Mouse (Mus musculus) forebrain, postnatal 0 days (tissue): ENCODE measurements around the gene Pbld2. TPM values are rescaled to one million over a fixed set of nuclear protein-coding genes. Genes with fewer than 3 reads are reported as not detected.
A peak's percentile ranks its signal among the peaks of the same experiment; 100 is the strongest.
"Not testable (repeated sequence)": the region's sequence is repeated elsewhere in the genome, so short reads cannot be mapped to it uniquely, and the experiment has no call there.

Source experiments
- ATAC-seq: fragments of 200-750 bp; cut with Nextera tagmentation; 2 replicates; pipeline ENCODE4 v1.8.0; 2017; ENCODE audit warnings: mild to moderate bottlenecking, moderate library complexity
- DNase-seq: peaks from one replicate; pipeline ENCODE4 v3.0.0-alpha.2; 2015
- H3K27ac ChIP-seq: fragments of 300-500 bp; sonication (generic); 2 replicates; pipeline ENCODE4 v1.5.1; 2014; ENCODE audit warnings: low read depth, mild to moderate bottlenecking, antibody characterized with exemption, low read length, moderate library complexity, mixed read lengths
- H3K27me3 ChIP-seq: fragments of 300-500 bp; sonication (generic); 2 replicates; pipeline ENCODE4 v1.6.1; 2014; ENCODE audit warnings: mild to moderate bottlenecking, low read length, mixed read lengths; ENCODE audit not compliant: insufficient read depth
- H3K36me3 ChIP-seq: fragments of 300-500 bp; sonication (generic); 2 replicates; pipeline ENCODE4 v1.6.1; 2014; ENCODE audit warnings: mild to moderate bottlenecking, moderate library complexity; ENCODE audit not compliant: insufficient read depth
- H3K4me1 ChIP-seq: fragments of 300-500 bp; sonication (generic); 2 replicates; pipeline ENCODE4 v1.6.1; 2014; ENCODE audit warnings: antibody characterized with exemption; ENCODE audit not compliant: insufficient read depth
- H3K4me2 ChIP-seq: fragments of 300-500 bp; sonication (generic); 2 replicates; pipeline ENCODE4 v1.6.1; 2014; ENCODE audit warnings: low read depth, mild to moderate bottlenecking, moderate library complexity
- H3K4me3 ChIP-seq: fragments of 300-500 bp; sonication (generic); 2 replicates; pipeline ENCODE4 v1.5.1; 2014; ENCODE audit warnings: low read depth, low read length, mixed read lengths
- H3K9ac ChIP-seq: fragments of 300-500 bp; sonication (generic); 2 replicates; pipeline ENCODE4 v1.6.1; 2014; ENCODE audit warnings: mild to moderate bottlenecking
- H3K9me3 ChIP-seq: fragments of 300-500 bp; sonication (generic); 2 replicates; pipeline ENCODE4 v1.6.1; 2016; ENCODE audit warnings: low read length
- CTCF ChIP-seq: sonication (generic); IDR thresholded peaks from 2 replicates; pipeline ENCODE4 v1.5.1; 2016; ENCODE audit warnings: antibody characterized with exemption, control low read depth, low read depth
- WGBS: fragments of 180-500 bp; shearing (Covaris S2); extraction: QIAGEN DNeasy Blood & Tissue Kit; methylation state at CpG from one replicate; pipeline ENCODE4 v1.1.7; 2014; 5-methylcytosine and 5-hydroxymethylcytosine counted together
- polyA plus RNA-seq: library from polyadenylated mRNA; unstranded; fragments of >200 nt; fragmentation: Nextera tagmentation; extraction: Ambion mirVana; gene quantifications from 2 replicates; pipeline ENCODE4 v1.2.1, GENCODE M21; 2015
- total RNA-seq: library from RNA; depleted of rRNA; stranded (reverse); fragments of >200 nt; gene quantifications from 2 replicates; pipeline ENCODE4 v1.2.3, GENCODE M21; 2014

Gene Pbld2
- total and polyA plus RNA-seq, 2 experiments from 2014 or later = 0.73 to 1.3 TPM

GRCm38 (mm10) chr10:63052011-63052410 lies 27.9 kb downstream of the Pbld2 start:
- H3K36me3 ChIP-seq = no peaks in the 10 kb centered on the region
- DNase-seq = no peak
- H3K4me2 ChIP-seq = no peak overlapping the region
- H3K9ac ChIP-seq = no peak overlapping the region
- ATAC-seq = no peak
- no peak for TF ChIP-seq CTCF
- no peak overlapping the region for H3K27ac ChIP-seq
- H3K27me3 ChIP-seq = no peaks in the 10 kb centered on the region
- H3K9me3 ChIP-seq = no peaks in the 10 kb centered on the region
- no peaks in the 10 kb centered on the region for H3K4me1 ChIP-seq
- WGBS = 87% methylated on average over 6 of the region's 6 CpGs
- no peak overlapping the region for H3K4me3 ChIP-seq

DNA sequence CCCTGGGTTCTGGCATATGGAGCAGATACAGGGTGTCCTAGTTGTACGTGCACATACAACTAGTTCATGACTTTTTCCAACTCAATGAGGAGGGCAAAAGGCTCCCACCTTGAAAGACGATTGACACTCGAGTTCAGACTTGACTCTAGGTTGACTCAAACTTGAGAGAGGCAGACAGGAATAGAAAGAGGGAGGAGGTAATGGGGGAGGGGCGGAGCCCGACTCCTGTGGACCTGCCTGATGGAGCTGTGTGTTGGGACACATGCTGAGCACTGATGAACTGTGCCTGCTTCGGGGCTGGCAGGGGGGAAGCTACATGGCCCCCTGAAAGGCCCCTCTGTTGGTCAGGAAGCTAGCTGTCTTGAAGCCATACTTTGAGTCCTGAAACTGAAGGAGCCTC lies 28.9 kb downstream of the Pbld2 start:
- DNase-seq (no peak), ATAC-seq (no peak)
- TF ChIP-seq CTCF = no peak
- no peaks in the 10 kb centered on the region for H3K27me3 ChIP-seq
- H3K4me2 ChIP-seq = no peak overlapping the region
- H3K9ac ChIP-seq = no peak overlapping the region
- H3K27ac ChIP-seq = no peak overlapping the region
- 60% methylated on average over 6 of the region's 6 CpGs for WGBS
- no peaks in the 10 kb centered on the region for H3K9me3 ChIP-seq
- H3K4me3 ChIP-seq = no peak overlapping the region
- H3K36me3 ChIP-seq = no peaks in the 10 kb centered on the region
- H3K4me1 ChIP-seq = no peaks in the 10 kb centered on the region

- not testable (repeated sequence) for ATAC-seq, H3K27me3 ChIP-seq, H3K27ac ChIP-seq, H3K36me3 ChIP-seq, H3K9ac ChIP-seq, H3K4me2 ChIP-seq, H3K9me3 ChIP-seq, H3K4me3 ChIP-seq, DNase-seq, H3K4me1 ChIP-seq
- 89% methylated on average over 6 of the region's 6 CpGs for WGBS
Measured at GRCm38 (mm10) chr10:63054071-63054470, 30.0 kb downstream of the Pbld2 start.

GRCm38 (mm10) chr10:63054586-63054985 lies 30.5 kb downstream of the Pbld2 start:
- Histone ChIP-seq H3K9ac (no peak overlapping the region), H3K27me3 (no peaks in the 10 kb centered on the region), H3K9me3 (no peaks in the 10 kb centered on the region), H3K36me3 (no peaks in the 10 kb centered on the region), H3K27ac (no peak overlapping the region), H3K4me2 (no peak overlapping the region), H3K4me3 (no peak overlapping the region), H3K4me1 (no peaks in the 10 kb centered on the region)
- 0 out of 2 replicates have a peak, but pooled peaks have one; percentile 9 for TF ChIP-seq CTCF
- WGBS = 78% methylated on average over 2 of the region's 2 CpGs
- ATAC-seq (no peak), DNase-seq (no peak)

DNA sequence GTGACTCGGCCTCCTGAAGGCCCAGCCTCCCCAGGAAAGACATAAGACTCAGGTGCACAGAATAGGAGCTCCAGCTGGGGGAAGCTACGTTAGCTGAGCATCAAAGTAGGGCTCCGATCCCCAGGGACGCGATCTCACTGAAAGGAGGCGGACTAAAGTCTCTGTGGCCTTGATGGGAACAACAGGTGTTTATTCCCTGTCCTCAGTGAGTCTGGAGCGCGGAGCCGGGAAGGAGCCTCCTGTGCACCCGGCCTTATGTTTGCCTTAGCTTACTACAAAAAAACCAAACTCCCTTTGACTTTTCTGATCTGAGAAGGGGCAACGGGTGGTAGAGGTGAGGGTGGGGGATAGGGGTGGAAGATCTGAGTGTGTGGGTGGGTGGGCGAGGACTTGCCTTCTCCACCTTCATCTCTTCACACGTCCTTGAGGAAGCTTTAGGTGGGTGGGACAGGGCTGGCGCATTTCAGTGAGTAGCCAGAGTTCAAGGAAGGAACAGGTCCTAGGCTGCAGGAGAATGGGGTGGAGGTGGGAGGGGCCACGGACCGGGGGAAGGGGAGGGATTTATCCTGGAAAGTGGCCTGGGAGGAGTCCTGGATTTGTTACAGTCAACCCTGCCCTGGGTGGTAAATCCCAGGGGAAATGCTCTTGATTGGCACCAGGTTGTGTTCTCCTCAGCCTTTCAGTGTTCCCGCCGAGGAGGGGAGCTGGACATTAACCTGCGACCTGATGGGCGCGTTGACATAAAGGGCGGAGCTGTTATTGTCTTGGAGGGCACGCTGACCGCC lies 33.0 kb downstream of the Pbld2 start:
- no peak overlapping the region for H3K4me2 ChIP-seq
- H3K9me3 ChIP-seq = no peaks in the 10 kb centered on the region
- no peaks in the 10 kb centered on the region for H3K36me3 ChIP-seq
- WGBS = 50% methylated on average over 24 of the region's 24 CpGs
- H3K27ac ChIP-seq = no peak overlapping the region
- ATAC-seq = no peak
- TF ChIP-seq CTCF = no peak
- no peak overlapping the region for H3K9ac ChIP-seq
- no peak for DNase-seq
- H3K4me3 ChIP-seq = no peak overlapping the region
- H3K4me1 ChIP-seq = no peaks in the 10 kb centered on the region
- no peaks in the 10 kb centered on the region for H3K27me3 ChIP-seq

DNA sequence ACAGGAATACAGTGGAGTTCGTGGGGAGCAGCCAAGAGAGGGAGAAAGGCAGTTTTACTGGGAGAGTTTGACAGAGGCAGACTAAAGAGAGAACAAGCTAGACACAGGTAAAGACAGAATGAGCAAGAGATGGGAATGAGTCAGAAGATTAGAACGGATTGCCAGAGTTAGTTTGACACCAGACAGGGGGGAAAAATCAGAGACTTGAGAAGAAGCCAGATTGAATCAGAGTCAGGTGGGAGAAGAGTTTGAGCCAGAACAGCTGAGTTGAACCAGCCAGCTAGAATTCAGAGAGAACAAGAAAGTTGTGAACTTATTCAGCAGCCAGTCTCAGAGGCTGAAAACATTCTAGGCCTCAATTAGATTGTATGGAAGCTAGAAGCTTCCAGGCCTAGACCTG lies 35.7 kb downstream of the Pbld2 start, which contains the start of gene Pbld1:
Pbld1 (plus strand) TSS at position 301 of the 400 bp plus-strand sequence.
- no peaks in the 10 kb centered on the region for H3K9me3 ChIP-seq
- 80% methylated on average over 2 of the region's 2 CpGs for WGBS
- H3K9ac ChIP-seq = no peak within 1 kb of the TSS
- H3K4me3 ChIP-seq = no peak within 1 kb of the TSS
- no peaks in the 10 kb centered on the region for H3K36me3 ChIP-seq
- H3K27ac ChIP-seq = no peak within 1 kb of the TSS
- no peak for TF ChIP-seq CTCF
- no peak for ATAC-seq
- H3K4me1 ChIP-seq = no peaks in the 10 kb centered on the region
- H3K4me2 ChIP-seq = no peak within 1 kb of the TSS
- no peaks in the 10 kb centered on the region for H3K27me3 ChIP-seq
- no peak for DNase-seq

GRCm38 (mm10) chr10:63060406-63060805 lies 36.3 kb downstream of the Pbld2 start:
- H3K27me3 ChIP-seq = no peaks in the 10 kb centered on the region
- H3K9me3 ChIP-seq = no peaks in the 10 kb centered on the region
- no peak overlapping the region for H3K4me2 ChIP-seq
- H3K36me3 ChIP-seq = no peaks in the 10 kb centered on the region
- H3K9ac ChIP-seq = no peak overlapping the region
- WGBS = 47% methylated on average over 11 of the region's 11 CpGs
- H3K27ac ChIP-seq = no peak overlapping the region
- H3K4me3 ChIP-seq = no peak overlapping the region
- ATAC-seq = no peak
- H3K4me1 ChIP-seq = no peaks in the 10 kb centered on the region
- DNase-seq = no peak
- TF ChIP-seq CTCF = no peak
